Mouse (Mus musculus) cerebellum, adult 2 months (tissue): ENCODE measurements around the gene Nln. TPM values are rescaled to one million over a fixed set of nuclear protein-coding genes. Genes with fewer than 3 reads are reported as not detected.

Experiments used
- DNase-seq, 2 experiments: peaks; one replicate each; pipeline ENCODE4 v3.0.0; 2021
- H3K27ac ChIP-seq: fragments of 200-500 bp; 2 replicates; pipeline ENCODE4 v1.5.1; 2012; ENCODE audit warnings: low read length, control low read depth, inconsistent platforms; ENCODE audit not compliant: insufficient read depth
- H3K27me3 ChIP-seq: fragments of 200-500 bp; 2 replicates; pipeline ENCODE4 v1.6.1; 2012; ENCODE audit warnings: inconsistent platforms, mild to moderate bottlenecking, low read length, moderate library complexity; ENCODE audit not compliant: control insufficient read depth, insufficient read depth
- H3K4me1 ChIP-seq: fragments of 200-500 bp; 2 replicates; pipeline ENCODE4 v1.6.1; 2011; ENCODE audit warnings: low read length; ENCODE audit not compliant: control insufficient read depth, insufficient read depth
- H3K4me3 ChIP-seq: fragments of 200-500 bp; replicated peaks from 2 replicates; pipeline ENCODE3; 2011; ENCODE audit warnings: mild to moderate bottlenecking, low read depth, low read length, control low read depth; ENCODE audit not compliant: insufficient read depth
- CTCF ChIP-seq: fragments of 200-500 bp; IDR thresholded peaks from 2 replicates; pipeline ENCODE4 v1.5.1; 2011; ENCODE audit warnings: low read depth, mild to moderate bottlenecking, control low read depth, low read length, moderate library complexity, borderline replicate concordance; ENCODE audit not compliant: insufficient read depth
- POLR2A ChIP-seq: fragments of 200-500 bp; IDR thresholded peaks from 2 replicates; pipeline ENCODE4 v1.6.1; 2011; ENCODE audit warnings: low read length, control low read depth, borderline replicate concordance; ENCODE audit not compliant: insufficient read depth
- WGBS: fragments of 180-500 bp; shearing (Covaris S2); methylation state at CpG from one replicate; pipeline ENCODE4 v1.1.7; 2018; 5-methylcytosine and 5-hydroxymethylcytosine counted together
- polyA plus RNA-seq: library from polyadenylated mRNA; depleted of rRNA; stranded (reverse); fragments of >200 nt; gene quantifications from 2 replicates; pipeline ENCODE4 v1.2.3, GENCODE M21; 2012

Gene Nln
- polyA plus RNA-seq, 1 experiment, result 12.9 TPM

- no peaks in the 10 kb centered on the region; the same call in 1 of the 2 replicates for H3K4me1 ChIP-seq
- no peak for DNase-seq
- H3K4me3 ChIP-seq, result no peak overlapping the region
- TF ChIP-seq POLR2A, result no peak
- no peak for TF ChIP-seq CTCF
- no peak overlapping the region for H3K27ac ChIP-seq
- 54% methylated on average over 9 of the region's 9 CpGs for WGBS
- no peaks in the 10 kb centered on the region; the same call in 1 of the 2 replicates for H3K27me3 ChIP-seq
Observed at GRCm38 (mm10) chr13:104037531-104038290, 71.7 kb downstream of the Nln start.

- Histone ChIP-seq H3K4me3 (no peak overlapping the region), H3K27ac (no peak overlapping the region), H3K4me1 (no peaks in the 10 kb centered on the region; the same call in 1 of the 2 replicates), H3K27me3 (no peaks in the 10 kb centered on the region; the same call in 1 of the 2 replicates)
- DNase-seq, result peak; percentile 59 to 69
- no peak for TF ChIP-seq POLR2A
- TF ChIP-seq CTCF, result no peak
- 27% methylated on average over 23 of the region's 23 CpGs for WGBS
Observed at GRCm38 (mm10) chr13:104036494-104037290, 72.7 kb downstream of the Nln start.

- no peak overlapping the region for H3K27ac ChIP-seq
- TF ChIP-seq CTCF, result no peak
- TF ChIP-seq POLR2A, result no peak
- WGBS, result 66% methylated on average over 2 of the region's 2 CpGs
Observed at GRCm38 (mm10) chr13:104035651-104036050, 73.8 kb downstream of the Nln start.

GRCm38 (mm10) chr13:104034854-104035253 is 74.6 kb downstream of the Nln start:
- TF ChIP-seq POLR2A (no peak), CTCF (no peak)
- no peak overlapping the region for H3K4me3 ChIP-seq
- 50% methylated on average over 6 of the region's 6 CpGs for WGBS
- no peak for DNase-seq
- H3K4me1 ChIP-seq, result no peaks in the 10 kb centered on the region; the same call in 1 of the 2 replicates
- H3K27ac ChIP-seq, result no peak overlapping the region
- no peaks in the 10 kb centered on the region; the same call in 1 of the 2 replicates for H3K27me3 ChIP-seq

More at GRCm38 (mm10) chr13:104035651-104036050, 73.8 kb downstream of the Nln start:
- Histone ChIP-seq H3K4me1 (no peaks in the 10 kb centered on the region; the same call in 1 of the 2 replicates), H3K4me3 (no peak overlapping the region), H3K27me3 (no peaks in the 10 kb centered on the region; the same call in 1 of the 2 replicates)
- no peak for DNase-seq

- no peaks in the 10 kb centered on the region; the same call in 1 of the 2 replicates for H3K27me3 ChIP-seq
- DNase-seq, result no peak
- TF ChIP-seq POLR2A (no peak), CTCF (no peak)
- H3K27ac ChIP-seq, result peak overlapping the region; percentile 64; the same call in 1 of the 2 replicates
- H3K4me3 ChIP-seq, result no peak overlapping the region
- no peaks in the 10 kb centered on the region; the same call in 1 of the 2 replicates for H3K4me1 ChIP-seq
- WGBS, result 69% methylated on average over 3 of the region's 3 CpGs
Observed at GRCm38 (mm10) chr13:104032620-104033133, 76.7 kb downstream of the Nln start.

GRCm38 (mm10) chr13:104031821-104032331 is 77.5 kb downstream of the Nln start:
- DNase-seq, result peak; percentile 25 to 29
- H3K4me1 ChIP-seq, result no peaks in the 10 kb centered on the region; the same call in 1 of the 2 replicates
- 63% methylated on average over 12 of the region's 12 CpGs for WGBS
- TF ChIP-seq CTCF, result no peak
- no peak for TF ChIP-seq POLR2A
- no peak overlapping the region for H3K4me3 ChIP-seq
- H3K27ac ChIP-seq, result peak overlapping the region; percentile 61; the same call in 1 of the 2 replicates
- H3K27me3 ChIP-seq, result no peaks in the 10 kb centered on the region

- DNase-seq, result no peak
- 89% methylated on average over 4 of the region's 4 CpGs for WGBS
- Histone ChIP-seq H3K27ac (no peak overlapping the region), H3K27me3 (no peaks in the 10 kb centered on the region), H3K4me1 (no peaks in the 10 kb centered on the region), H3K4me3 (no peak overlapping the region)
- TF ChIP-seq CTCF, result no peak
- no peak for TF ChIP-seq POLR2A
Observed at GRCm38 (mm10) chr13:104030956-104031355, 78.5 kb downstream of the Nln start.
